Mouse (Mus musculus): Measurements from ENCODE around the gene Ccdc62. TPM values are rescaled to one million over a fixed set of nuclear protein-coding genes. Genes with fewer than 3 reads are reported as not detected.

The Ccdc62 gene
- polyA plus RNA-seq, 1 experiment from 2014 or later, result 4.9 TPM

DNA sequence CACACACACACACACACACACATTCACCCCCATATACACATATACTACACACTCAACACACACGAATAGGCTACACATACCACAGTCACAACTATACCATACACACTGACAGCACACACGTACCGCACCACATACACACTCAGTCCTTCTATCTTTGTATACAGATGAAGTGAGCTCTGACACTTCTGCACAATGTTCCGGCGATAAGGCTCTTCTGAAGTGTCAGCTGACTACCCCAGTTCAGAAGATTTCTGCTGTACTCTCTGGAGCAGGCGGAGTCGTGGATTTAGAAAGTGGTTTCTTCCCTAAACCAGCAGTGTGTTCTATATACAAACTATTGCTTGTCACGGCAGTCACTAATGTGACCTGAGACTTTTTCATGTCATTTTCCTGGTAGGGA, 79.6 kb downstream of the Ccdc62 start:
- Histone ChIP-seq H3K9ac (replicated peaks; ENCODE audit: low read depth, low read length) (no peak overlapping the region), H3K4me3 (replicated peaks; ENCODE audit: low read length) (no peak overlapping the region), H3K4me2 (ENCODE audit: low read length) (no peak overlapping the region), H3K27ac (ENCODE audit: low read length) (no peak overlapping the region; the same call in 1 of the 2 replicates), H3K36me3 (ENCODE audit: control insufficient read depth, insufficient read depth) (peaks cover 31% of the 10 kb centered on the region), H3K27me3 (replicated peaks; ENCODE audit: control insufficient read depth, insufficient read depth, low read length) (no peaks in the 10 kb centered on the region), H3K9me3 (ENCODE audit: control insufficient read depth, low read length) (no peaks in the 10 kb centered on the region), H3K4me1 (replicated peaks; ENCODE audit: control insufficient read depth, insufficient read depth, low read length) (peaks cover 42% of the 10 kb centered on the region)
- 90% methylated on average over 8 of the region's 8 CpGs for WGBS
- no peak for ATAC-seq

GRCm38 (mm10) chr5:124010910-124011655, 80.6 kb downstream of the Ccdc62 start:
- no peak overlapping the region for H3K4me3 ChIP-seq (replicated peaks; ENCODE audit: low read length)
- H3K27me3 ChIP-seq (replicated peaks; ENCODE audit: control insufficient read depth, insufficient read depth, low read length), result no peaks in the 10 kb centered on the region
- peak overlapping the region; percentile 47; the same call in 1 of the 2 replicates for H3K9ac ChIP-seq (replicated peaks; ENCODE audit: low read depth, low read length)
- no peaks in the 10 kb centered on the region for H3K9me3 ChIP-seq (ENCODE audit: control insufficient read depth, low read length)
- H3K36me3 ChIP-seq (ENCODE audit: control insufficient read depth, insufficient read depth), result peaks cover 29% of the 10 kb centered on the region
- H3K27ac ChIP-seq (ENCODE audit: low read length), result peak overlapping the region; percentile 81
- WGBS, result 9% methylated on average over 19 of the region's 19 CpGs
- peaks cover 42% of the 10 kb centered on the region for H3K4me1 ChIP-seq (replicated peaks; ENCODE audit: control insufficient read depth, insufficient read depth, low read length)
- peak; percentile 51 for ATAC-seq
- H3K4me2 ChIP-seq (ENCODE audit: low read length), result peak overlapping the region; percentile 41

- H3K9ac ChIP-seq (replicated peaks; ENCODE audit: low read depth, low read length), result peak overlapping the region; percentile 49
- no peak for ATAC-seq
- peaks cover 26% of the 10 kb centered on the region for H3K36me3 ChIP-seq (ENCODE audit: control insufficient read depth, insufficient read depth)
- H3K27ac ChIP-seq (ENCODE audit: low read length), result peak overlapping the region; percentile 81
- 2% methylated on average over 8 of the region's 8 CpGs for WGBS
- no peak overlapping the region for H3K4me2 ChIP-seq (ENCODE audit: low read length)
- no peaks in the 10 kb centered on the region for H3K9me3 ChIP-seq (ENCODE audit: control insufficient read depth, low read length)
- no peaks in the 10 kb centered on the region for H3K27me3 ChIP-seq (replicated peaks; ENCODE audit: control insufficient read depth, insufficient read depth, low read length)
- H3K4me1 ChIP-seq (replicated peaks; ENCODE audit: control insufficient read depth, insufficient read depth, low read length), result peaks cover 46% of the 10 kb centered on the region
- H3K4me3 ChIP-seq (replicated peaks; ENCODE audit: low read length), result no peak overlapping the region
Measured at GRCm38 (mm10) chr5:124011927-124012326, 81.4 kb downstream of the Ccdc62 start.

DNA sequence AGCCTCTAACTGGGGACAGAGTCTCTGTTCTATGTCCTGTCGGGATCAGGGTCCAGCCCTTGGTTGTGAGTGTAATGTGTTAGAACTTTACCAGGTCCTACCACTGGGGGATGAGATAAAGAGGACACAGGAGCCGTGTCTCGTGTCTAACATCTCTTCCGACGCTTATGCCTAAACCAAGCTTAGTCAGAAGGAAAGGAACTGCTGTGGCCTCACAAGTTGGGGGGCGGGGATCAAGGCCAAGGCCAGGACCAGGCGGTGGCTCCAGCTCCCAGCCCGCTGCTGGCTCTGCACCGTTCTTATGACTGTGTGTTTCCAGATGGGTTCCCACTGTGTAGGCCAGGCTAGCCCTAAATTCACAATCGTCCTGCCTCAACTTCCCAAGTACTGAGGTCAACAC, 82.4 kb downstream of the Ccdc62 start:
- no peak overlapping the region for H3K9ac ChIP-seq (replicated peaks; ENCODE audit: low read depth, low read length)
- no peak overlapping the region for H3K4me2 ChIP-seq (ENCODE audit: low read length)
- H3K27ac ChIP-seq (ENCODE audit: low read length), result peak overlapping the region; percentile 81; the same call in 1 of the 2 replicates
- H3K9me3 ChIP-seq (ENCODE audit: control insufficient read depth, low read length), result no peaks in the 10 kb centered on the region
- H3K27me3 ChIP-seq (replicated peaks; ENCODE audit: control insufficient read depth, insufficient read depth, low read length), result no peaks in the 10 kb centered on the region
- ATAC-seq, result no peak
- no peak overlapping the region for H3K4me3 ChIP-seq (replicated peaks; ENCODE audit: low read length)
- 82% methylated on average over 10 of the region's 10 CpGs for WGBS
- peaks cover 17% of the 10 kb centered on the region for H3K36me3 ChIP-seq (ENCODE audit: control insufficient read depth, insufficient read depth)
- H3K4me1 ChIP-seq (replicated peaks; ENCODE audit: control insufficient read depth, insufficient read depth, low read length), result peaks cover 56% of the 10 kb centered on the region

GRCm38 (mm10) chr5:124013747-124014146, 83.3 kb downstream of the Ccdc62 start:
- no peak overlapping the region for H3K9ac ChIP-seq (replicated peaks; ENCODE audit: low read depth, low read length)
- no peak for ATAC-seq
- no peak overlapping the region for H3K4me3 ChIP-seq (replicated peaks; ENCODE audit: low read length)
- H3K27ac ChIP-seq (ENCODE audit: low read length), result no peak overlapping the region
- peaks cover 8% of the 10 kb centered on the region for H3K36me3 ChIP-seq (ENCODE audit: control insufficient read depth, insufficient read depth)
- peaks cover 62% of the 10 kb centered on the region for H3K4me1 ChIP-seq (replicated peaks; ENCODE audit: control insufficient read depth, insufficient read depth, low read length)
- H3K9me3 ChIP-seq (ENCODE audit: control insufficient read depth, low read length), result no peaks in the 10 kb centered on the region
- H3K27me3 ChIP-seq (replicated peaks; ENCODE audit: control insufficient read depth, insufficient read depth, low read length), result no peaks in the 10 kb centered on the region
- 82% methylated on average over 15 of the region's 16 CpGs for WGBS
- no peak overlapping the region for H3K4me2 ChIP-seq (ENCODE audit: low read length)

DNA sequence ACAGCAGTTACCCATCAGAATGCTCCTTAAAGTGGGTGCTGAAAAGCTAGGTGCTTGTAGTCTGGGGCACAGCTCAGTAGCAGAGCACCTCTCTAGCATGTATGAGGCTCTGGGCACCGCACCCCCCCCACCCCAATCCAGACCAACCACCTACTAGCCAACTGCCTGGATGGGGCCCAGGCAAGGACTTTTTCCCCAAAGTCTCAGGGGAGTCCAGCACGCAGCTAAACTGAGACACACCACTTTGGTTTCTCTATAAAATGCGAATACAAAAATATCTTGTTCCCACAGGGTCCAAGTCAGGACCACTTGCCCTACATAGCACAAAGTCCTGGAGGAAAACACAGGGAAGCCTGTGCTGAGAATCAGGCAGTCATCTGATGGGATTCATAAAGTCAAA, 83.7 kb downstream of the Ccdc62 start:
- H3K4me1 ChIP-seq (replicated peaks; ENCODE audit: control insufficient read depth, insufficient read depth, low read length), result peaks cover 66% of the 10 kb centered on the region
- peaks cover 4% of the 10 kb centered on the region for H3K36me3 ChIP-seq (ENCODE audit: control insufficient read depth, insufficient read depth)
- no peaks in the 10 kb centered on the region for H3K9me3 ChIP-seq (ENCODE audit: control insufficient read depth, low read length)
- no peak for ATAC-seq
- no peaks in the 10 kb centered on the region for H3K27me3 ChIP-seq (replicated peaks; ENCODE audit: control insufficient read depth, insufficient read depth, low read length)
- no peak overlapping the region for H3K27ac ChIP-seq (ENCODE audit: low read length)
- H3K4me2 ChIP-seq (ENCODE audit: low read length), result no peak overlapping the region
- WGBS, result 80% methylated on average over 3 of the region's 3 CpGs
- H3K9ac ChIP-seq (replicated peaks; ENCODE audit: low read depth, low read length), result no peak overlapping the region
- no peak overlapping the region for H3K4me3 ChIP-seq (replicated peaks; ENCODE audit: low read length)

GRCm38 (mm10) chr5:124014791-124015251, 84.3 kb downstream of the Ccdc62 start:
- H3K4me1 ChIP-seq (replicated peaks; ENCODE audit: control insufficient read depth, insufficient read depth, low read length), result peaks cover 72% of the 10 kb centered on the region
- H3K27ac ChIP-seq (ENCODE audit: low read length), result no peak overlapping the region
- ATAC-seq, result no peak
- H3K36me3 ChIP-seq (ENCODE audit: control insufficient read depth, insufficient read depth), result no peaks in the 10 kb centered on the region; the same call in 1 of the 2 replicates
- H3K27me3 ChIP-seq (replicated peaks; ENCODE audit: control insufficient read depth, insufficient read depth, low read length), result no peaks in the 10 kb centered on the region
- no peak overlapping the region; the same call in 1 of the 2 replicates for H3K9ac ChIP-seq (replicated peaks; ENCODE audit: low read depth, low read length)
- no peak overlapping the region for H3K4me3 ChIP-seq (replicated peaks; ENCODE audit: low read length)
- 8% methylated on average over 11 of the region's 11 CpGs for WGBS
- H3K4me2 ChIP-seq (ENCODE audit: low read length), result no peak overlapping the region
- H3K9me3 ChIP-seq (ENCODE audit: control insufficient read depth, low read length), result no peaks in the 10 kb centered on the region

GRCm38 (mm10) chr5:124015727-124016126, 85.2 kb downstream of the Ccdc62 start:
- WGBS, result 75% methylated on average over 2 of the region's 2 CpGs

DNA sequence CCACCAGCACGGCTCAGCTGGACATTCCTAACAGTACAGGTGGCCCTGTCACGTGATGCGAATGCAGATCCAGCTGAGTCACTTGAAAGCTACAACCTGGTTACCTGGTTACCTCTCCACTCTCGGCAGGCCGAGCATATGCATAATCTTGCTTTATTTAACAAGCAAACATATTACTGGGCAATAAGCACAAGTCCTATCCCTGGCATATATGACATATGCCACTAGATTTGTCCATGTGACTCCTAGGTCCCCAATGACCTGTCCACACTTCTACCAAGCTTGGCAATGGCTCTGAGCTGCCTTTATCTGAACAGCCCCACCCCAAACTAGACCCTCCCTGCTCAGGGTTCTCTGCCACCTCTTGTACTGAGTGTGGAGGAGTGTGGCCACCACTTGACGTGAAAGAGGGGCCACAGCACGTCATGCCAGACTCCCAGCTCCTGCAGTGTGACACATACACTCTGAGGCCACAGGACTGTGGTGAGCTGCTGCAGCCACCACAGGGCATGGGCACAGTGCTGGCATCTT, 85.9 kb downstream of the Ccdc62 start:
- Histone ChIP-seq H3K9ac (replicated peaks; ENCODE audit: low read depth, low read length) (no peak overlapping the region), H3K36me3 (ENCODE audit: control insufficient read depth, insufficient read depth) (no peaks in the 10 kb centered on the region), H3K4me1 (replicated peaks; ENCODE audit: control insufficient read depth, insufficient read depth, low read length) (peaks cover 70% of the 10 kb centered on the region), H3K4me3 (replicated peaks; ENCODE audit: low read length) (no peak overlapping the region), H3K4me2 (ENCODE audit: low read length) (no peak overlapping the region), H3K9me3 (ENCODE audit: control insufficient read depth, low read length) (no peaks in the 10 kb centered on the region), H3K27me3 (replicated peaks; ENCODE audit: control insufficient read depth, insufficient read depth, low read length) (no peaks in the 10 kb centered on the region), H3K27ac (ENCODE audit: low read length) (no peak overlapping the region)
- 89% methylated on average over 7 of the region's 7 CpGs for WGBS
- ATAC-seq, result no peak

More at GRCm38 (mm10) chr5:124015727-124016126, 85.2 kb downstream of the Ccdc62 start:
- H3K4me1 ChIP-seq (replicated peaks; ENCODE audit: control insufficient read depth, insufficient read depth, low read length), result peaks cover 76% of the 10 kb centered on the region
- no peak overlapping the region for H3K4me2 ChIP-seq (ENCODE audit: low read length)
- ATAC-seq, result no peak
- H3K27ac ChIP-seq (ENCODE audit: low read length), result no peak overlapping the region
- H3K27me3 ChIP-seq (replicated peaks; ENCODE audit: control insufficient read depth, insufficient read depth, low read length), result no peaks in the 10 kb centered on the region
- no peaks in the 10 kb centered on the region for H3K9me3 ChIP-seq (ENCODE audit: control insufficient read depth, low read length)
- no peaks in the 10 kb centered on the region for H3K36me3 ChIP-seq (ENCODE audit: control insufficient read depth, insufficient read depth)
- H3K4me3 ChIP-seq (replicated peaks; ENCODE audit: low read length), result no peak overlapping the region
- no peak overlapping the region for H3K9ac ChIP-seq (replicated peaks; ENCODE audit: low read depth, low read length)
